Mouse (Mus musculus) c-Kit-positive CD71-positive TER-119-negative erythroid progenitor cells, embryonic 14.5 days (primary cell): Measurements from ENCODE around the gene Ddb2.

ENCODE experiments used
- DNase-seq: peaks from one replicate; pipeline ENCODE4 v3.0.0-alpha.2; 2013; ENCODE audit warnings: low read depth

The Ddb2 gene

DNA sequence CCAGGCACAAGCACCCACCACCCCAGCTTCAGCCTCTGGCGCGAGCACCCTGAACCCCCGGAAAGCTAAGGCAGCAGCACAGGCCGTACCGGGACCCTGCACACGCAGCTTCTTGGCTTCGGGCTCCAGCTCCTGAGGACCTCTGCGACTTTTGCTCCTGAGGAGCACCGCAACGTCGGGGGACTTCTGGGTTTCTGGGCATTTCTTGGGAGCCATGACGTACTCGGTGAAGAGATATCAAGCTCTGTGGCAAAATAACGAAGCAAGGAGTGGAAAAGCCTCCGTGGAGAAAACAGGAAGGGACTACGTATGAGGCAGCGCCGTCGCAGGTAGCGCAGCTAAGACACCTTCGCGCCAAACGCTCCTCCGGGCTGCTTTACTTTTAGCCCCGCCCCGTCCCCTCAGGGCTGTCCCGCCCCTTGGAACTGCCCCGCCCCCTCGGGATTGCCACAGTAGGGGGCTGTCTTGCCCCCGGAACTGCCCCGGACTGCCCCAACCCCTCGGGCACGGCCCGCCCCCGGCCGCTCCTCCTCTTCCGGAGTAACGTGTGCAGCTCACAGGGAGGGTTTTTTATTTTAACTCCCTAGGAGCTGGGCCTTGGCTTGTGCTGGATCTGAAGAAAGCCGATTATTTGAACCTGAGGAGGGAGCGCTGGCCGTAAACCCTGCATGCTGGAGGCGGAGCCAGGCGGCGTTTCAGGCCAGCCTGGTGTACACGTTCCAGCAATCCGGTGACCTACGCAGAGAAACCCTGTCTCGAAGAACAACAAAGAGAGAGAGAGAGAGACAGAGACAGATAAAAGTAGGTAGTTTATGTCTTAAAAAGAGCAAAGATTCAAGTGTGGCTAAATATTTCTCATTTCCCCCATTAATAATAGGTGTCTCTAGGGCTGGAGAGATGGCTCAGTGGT, at the start of gene Ddb2:
TSS of gene Ddb2 (minus strand) at position 382 of the 910 bp plus-strand sequence.
- DNase-seq = peak; percentile 90

DNA sequence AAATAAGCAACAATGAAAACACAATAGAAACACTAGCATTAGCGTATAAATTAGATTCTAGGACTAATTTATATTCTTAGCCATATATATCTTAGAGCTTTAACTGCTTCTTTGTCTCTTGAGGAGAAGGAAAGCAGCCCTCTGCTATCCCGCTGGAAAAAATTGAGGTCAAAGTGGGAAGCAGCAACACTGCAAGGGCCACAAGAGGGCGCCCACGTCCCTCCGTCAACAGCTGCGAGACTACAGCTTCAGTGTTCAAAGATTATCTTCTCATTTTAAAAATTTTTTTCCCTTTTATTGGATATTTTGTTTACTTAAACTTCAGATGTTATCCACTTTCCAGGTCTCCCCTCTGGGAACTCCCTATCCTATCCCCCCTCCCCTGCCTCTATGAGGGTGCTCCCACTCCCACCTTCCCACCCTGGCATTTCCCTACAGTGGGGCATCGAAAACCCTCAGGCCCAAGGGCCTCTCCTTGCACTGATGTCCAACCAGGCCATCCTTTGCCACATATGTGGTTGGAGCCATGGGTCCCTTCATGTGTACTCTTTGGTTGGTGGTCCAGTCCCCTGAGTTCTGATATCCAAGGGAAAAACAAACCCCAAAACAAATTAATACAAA, 49.2 kb upstream of the Ddb2 start:
- DNase-seq = peak; percentile 62

DNA sequence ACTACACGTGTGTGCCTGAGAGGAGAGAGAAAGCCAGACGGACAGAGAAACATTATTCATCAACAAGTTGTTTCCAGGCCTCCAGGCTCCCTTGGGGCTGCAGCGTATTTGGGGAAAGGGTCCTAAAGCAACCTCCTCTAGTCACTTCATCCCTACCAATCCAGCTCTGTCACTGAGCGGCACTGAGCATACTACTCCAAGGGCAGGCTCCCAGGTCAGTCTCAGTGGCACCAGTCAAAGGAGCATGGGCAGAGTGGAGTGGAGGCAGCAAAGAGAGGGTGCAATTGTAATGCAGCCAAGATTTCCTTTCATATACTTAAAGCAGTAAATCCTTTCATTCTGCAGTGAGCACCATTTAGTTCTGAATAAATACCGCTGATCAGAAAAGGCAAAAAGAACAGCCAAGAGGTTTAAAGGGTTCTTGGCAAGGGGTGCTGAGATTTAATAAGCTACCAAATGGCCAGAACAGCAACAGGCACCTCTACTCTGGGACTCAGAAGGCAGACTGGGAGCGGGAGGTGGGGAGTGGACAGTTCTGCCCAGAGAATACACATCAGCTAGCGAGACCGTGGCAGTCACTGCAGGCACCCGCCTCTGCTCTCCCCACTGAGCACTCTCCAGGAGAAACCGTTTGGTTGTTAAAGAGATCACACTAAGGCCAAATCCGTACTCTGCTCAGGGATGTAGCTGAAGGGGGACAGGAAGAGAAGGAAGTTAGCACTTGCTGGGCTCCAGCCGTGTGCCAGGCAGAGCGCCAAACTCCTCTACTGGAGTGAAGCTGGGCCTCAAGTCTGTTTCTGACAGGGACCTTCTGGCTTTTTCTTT, 47.8 kb upstream of the Ddb2 start:
- no peak for DNase-seq

GRCm38 (mm10) chr2:91283972-91284371, 47.2 kb upstream of the Ddb2 start:
- DNase-seq = no peak

DNA sequence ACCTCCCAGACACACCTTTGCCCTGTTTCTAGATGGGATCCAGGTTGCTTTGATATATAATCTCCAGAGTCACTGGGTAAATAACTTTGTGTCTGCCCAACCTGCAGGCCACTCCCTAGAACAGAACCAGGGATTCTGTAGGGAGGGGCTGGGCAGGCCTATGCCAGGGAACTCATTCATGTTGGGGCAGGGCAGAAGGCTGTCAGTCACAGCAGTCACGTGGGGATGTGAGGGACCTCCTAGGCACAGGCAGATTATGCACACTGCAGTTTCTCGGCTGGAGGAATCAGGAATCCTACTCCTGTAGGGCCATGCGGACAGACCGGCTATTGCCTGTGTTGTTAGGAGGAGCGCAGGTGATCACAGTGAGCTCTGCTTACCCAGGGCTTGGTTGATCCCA, 44.6 kb upstream of the Ddb2 start:
- no peak for DNase-seq

GRCm38 (mm10) chr2:91279372-91279755, 42.6 kb upstream of the Ddb2 start:
- no peak for DNase-seq

DNA sequence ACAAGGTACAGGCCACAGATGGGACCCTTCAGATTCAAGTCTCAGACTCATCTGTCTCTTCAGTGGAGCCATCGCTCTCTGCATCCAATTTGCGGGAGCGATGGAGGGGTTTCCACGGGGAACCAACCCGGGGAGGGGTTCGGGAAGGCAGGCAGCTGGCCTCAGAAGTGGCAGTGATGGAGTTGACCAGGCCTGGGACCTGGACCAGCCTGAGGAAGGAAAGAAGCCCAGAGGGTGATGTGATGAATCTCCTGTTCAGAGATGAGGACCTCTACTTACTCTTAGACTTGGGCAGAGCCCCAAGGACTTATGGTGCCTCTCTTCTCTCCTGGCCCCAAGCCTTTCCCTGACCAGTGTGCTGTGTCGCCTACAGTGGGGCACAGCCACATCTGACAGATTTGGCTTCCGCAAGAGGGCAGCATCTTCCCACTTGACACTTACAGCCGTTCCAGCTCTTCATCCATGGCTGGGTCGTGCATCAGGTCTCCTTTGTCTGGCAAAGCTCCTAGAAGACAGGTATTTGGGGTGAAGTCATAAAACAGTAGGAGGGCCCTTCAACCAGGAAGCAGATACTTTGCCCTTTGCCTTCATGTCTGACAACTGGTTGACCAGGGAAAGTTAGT, 42.1 kb upstream of the Ddb2 start:
- DNase-seq = peak; percentile 36

GRCm38 (mm10) chr2:91269687-91270133, 32.9 kb upstream of the Ddb2 start:
- no peak for DNase-seq

- DNase-seq = no peak
Measured at GRCm38 (mm10) chr2:91268706-91269105, 31.9 kb upstream of the Ddb2 start.

- no peak for DNase-seq
Measured at GRCm38 (mm10) chr2:91268042-91268441, 31.3 kb upstream of the Ddb2 start.

- DNase-seq = peak; percentile 96
Measured at GRCm38 (mm10) chr2:91264711-91265681, 28.2 kb upstream of the Ddb2 start, which contains the start of gene Arfgap2. Arfgap2 (plus strand) TSS chr2:91264974.

GRCm38 (mm10) chr2:91263692-91264660, 27.2 kb upstream of the Ddb2 start:
- no peak for DNase-seq

DNA sequence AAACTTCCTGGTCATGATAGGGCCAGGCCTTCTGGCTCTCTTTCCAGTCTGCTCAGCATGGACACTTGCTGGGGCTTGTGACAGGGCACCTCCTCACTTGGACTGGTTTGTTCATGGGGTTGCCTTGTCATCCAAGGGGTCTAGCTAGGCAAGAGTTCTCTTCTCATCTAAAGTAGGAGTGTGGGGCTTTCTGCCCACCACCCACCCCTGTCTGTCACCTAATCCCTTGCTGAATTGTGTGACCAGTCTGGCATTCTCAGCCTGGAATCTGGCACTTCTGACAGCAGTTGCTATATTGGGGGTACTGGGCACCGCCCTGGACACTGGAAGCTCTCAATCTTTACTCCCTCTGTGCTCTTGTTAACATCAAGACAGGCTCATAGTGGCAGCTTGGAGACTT, 22.7 kb upstream of the Ddb2 start:
- no peak for DNase-seq

DNA sequence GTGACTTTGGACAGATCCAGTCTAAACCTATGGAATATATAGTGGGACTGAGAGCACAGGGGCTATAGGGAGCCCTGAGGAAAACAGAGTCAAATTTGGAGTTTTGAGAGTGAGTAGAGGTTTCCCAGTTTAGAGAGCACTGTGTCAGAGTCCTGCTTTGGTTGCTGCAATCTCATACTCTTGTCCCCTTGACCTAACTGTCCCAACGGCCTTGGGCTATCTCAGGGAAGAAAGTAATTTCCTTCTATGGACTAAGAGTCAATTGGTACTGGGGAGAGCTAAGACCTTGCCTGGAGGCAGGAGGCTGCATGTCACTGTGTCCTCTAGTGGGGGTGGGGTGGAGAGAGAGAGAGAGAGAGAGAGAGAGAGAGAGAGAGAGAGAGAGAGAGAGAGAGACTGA, 22.0 kb upstream of the Ddb2 start:
- DNase-seq = no peak

DNA sequence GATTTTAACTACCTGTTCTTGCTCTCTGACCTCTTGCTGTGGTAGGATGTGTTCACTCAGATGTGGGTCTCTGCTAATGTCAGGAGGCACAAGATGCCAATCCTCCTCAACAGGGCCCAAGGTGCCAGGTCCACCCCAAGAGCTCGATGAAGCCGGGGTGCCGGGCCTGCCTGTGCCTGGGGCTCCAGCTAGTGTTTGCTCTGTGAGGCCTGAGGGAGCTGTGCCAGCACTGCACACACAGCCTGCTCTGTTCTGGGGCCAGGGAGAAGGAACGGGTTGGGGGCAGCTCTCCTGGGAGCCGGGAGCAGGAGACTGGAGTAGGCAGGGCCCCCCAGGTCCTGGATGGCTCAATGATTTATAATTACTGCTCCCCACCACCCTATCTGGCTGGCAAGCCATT, 21.3 kb upstream of the Ddb2 start:
- no peak for DNase-seq

- DNase-seq = no peak
Measured at GRCm38 (mm10) chr2:91257126-91257980, 20.6 kb upstream of the Ddb2 start.

DNA sequence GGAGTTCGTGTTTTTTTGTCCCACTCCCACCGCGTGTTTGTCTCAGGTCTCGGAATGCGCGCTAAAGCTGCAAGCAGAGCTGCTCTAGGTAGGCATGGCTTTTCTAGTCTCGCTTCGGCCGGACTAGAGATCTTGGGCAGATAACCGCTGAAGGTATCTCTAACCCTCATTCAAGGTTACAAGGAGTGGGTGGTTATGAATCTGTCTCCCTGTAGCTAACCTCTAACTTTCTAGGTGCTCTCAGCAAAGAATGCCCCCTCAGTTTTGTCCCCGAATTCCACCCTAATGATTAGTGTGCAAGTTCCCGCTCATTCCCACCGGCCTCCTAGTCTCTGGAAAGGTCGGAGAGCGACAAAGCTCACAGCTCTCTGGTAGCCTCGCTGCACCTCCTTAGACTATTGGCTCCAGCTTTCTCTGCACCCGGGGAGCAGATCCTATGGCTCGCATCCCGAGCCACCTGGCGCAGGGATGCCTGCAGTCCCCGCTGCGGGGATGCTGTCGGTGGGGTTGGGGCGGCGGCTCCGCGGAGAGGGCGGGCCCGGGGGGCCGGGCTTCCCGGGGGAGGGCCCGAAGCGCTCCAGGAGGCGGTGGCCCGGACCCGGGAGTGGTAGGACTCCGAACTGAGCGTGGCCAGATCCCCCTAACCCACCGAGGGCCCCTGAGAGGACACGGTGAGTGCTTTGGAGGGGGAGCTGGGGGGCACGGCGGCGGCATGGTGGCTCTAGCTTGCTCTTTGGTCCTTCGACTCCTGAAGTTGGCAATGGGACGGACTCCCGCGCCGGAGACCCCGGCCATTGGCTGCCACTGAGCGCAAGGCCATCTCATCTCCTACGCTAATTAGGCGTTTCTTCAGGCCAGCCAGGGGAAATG, 19.7 kb upstream of the Ddb2 start:
- no peak for DNase-seq
